Mouse (Mus musculus): ENCODE results near the gene Dnmt3l.

Gene Dnmt3l

DNA sequence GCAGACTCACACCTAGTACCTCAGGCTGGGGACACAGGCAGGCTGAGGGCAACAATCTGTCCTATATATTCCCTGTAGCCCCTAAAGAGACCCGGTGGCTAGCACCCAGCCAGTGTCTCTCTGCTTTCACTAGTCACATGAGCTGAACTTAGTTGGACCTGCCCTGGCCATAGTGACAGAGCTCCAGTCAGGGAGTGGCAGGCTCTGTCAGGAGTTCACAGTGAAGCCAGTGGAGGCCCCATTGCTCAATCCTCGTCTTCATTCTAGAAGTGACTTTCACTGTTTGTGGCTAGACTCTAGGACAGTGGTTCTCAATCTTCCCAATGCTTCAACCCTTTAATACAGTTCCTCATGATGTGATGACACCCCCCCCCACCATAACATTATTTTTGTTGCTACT lies 9.8 kb upstream of the Dnmt3l start:
- DNase-seq (ENCODE audit: extremely low spot score): no peak

GRCm38 (mm10) chr10:78037139-78037538 lies 4.6 kb upstream of the Dnmt3l start:
- no peak for DNase-seq (ENCODE audit: extremely low spot score)

- DNase-seq (ENCODE audit: extremely low spot score): no peak
Measured at GRCm38 (mm10) chr10:78042096-78042495, 349 bp downstream of the Dnmt3l start.

DNA sequence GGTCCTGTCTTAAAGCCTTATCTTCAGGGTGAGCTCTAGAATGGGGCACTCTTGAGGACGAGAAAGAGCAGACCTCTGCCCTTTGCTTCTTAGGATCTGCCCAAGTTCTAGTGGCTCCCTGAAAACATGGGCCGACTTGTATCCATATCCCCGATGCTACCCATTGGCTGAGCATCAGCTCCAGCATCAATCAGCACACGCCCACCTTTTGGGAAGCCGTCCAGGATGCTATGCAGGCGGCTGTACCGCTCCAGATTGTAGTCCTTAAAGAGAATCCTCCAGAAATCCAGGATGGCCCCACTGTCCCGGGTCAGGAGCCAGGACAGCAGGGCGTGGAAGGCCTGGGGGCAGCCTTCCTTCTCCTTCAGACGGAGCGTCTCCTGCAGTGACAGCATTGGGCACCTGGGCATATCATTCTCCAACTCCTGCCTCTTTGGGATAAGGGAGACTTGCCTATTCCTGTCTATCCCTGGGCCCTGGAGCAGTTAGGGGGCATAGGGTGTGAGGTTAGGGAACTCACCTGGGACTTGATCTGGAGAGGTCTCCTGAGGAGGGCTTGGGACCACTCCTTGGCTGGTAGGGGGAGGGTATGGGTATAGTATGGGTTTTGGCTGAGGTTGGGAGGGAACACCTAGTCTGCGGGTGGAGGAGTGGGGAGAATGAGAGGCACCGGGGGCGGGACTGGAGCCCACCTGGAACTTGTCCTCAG lies 1.1 kb downstream of the Dnmt3l start:
- no peak for DNase-seq (ENCODE audit: extremely low spot score)

- DNase-seq (ENCODE audit: extremely low spot score): peak; percentile 68
Measured at GRCm38 (mm10) chr10:78043406-78043836, 1.7 kb downstream of the Dnmt3l start, which contains the start of gene Aire. Gene Aire, minus strand, starts transcription at chr10:78043610.

- DNase-seq (ENCODE audit: extremely low spot score): no peak
Measured at GRCm38 (mm10) chr10:78044531-78044930, 2.8 kb downstream of the Dnmt3l start.

DNA sequence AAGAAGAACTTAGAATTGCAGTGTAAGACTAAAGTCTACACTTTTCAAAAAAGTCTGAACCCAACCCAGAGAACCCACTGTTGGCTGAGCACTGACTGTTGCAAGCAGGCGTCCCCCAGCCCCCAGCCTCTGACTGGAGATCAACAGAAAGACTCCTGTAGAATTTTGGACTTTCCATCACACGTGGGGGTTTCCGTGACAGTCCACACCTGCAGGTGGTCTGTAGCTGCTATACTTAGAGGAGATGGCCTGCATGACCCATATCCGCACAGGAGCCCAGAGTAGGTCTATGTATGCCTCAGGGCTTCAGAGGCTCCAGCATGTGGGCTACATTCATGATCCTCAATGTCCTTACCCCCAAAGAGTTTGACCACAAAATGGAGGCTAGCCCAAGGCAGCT lies 4.6 kb downstream of the Dnmt3l start:
- no peak for DNase-seq (ENCODE audit: extremely low spot score)

- no peak for DNase-seq (ENCODE audit: extremely low spot score)
Measured at GRCm38 (mm10) chr10:78048061-78048730, 6.4 kb downstream of the Dnmt3l start.

DNA sequence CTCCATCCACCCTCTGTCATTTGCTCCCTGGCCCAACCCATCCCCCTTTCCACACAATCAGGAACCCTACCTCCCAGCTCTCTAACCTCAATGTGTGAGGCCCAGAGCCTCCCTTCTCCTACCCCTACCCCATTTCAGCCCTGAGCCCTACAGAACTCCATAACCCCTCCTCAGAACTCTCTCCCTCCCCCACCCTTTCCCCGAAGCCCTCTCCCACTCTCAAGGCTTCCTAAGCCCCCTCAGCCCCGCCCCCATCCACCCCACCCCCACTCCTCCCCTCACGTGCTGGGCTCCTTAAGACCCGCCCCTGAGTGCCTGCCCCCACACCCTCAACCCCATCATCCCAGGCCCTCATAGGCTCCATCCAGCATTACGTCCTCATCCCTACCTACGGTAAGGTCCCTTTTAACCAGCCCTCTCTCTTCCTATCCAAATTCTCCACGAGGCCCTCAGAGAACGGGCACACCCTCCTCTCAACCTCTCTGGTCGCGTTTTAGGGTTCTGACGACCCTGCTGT lies 7.8 kb downstream of the Dnmt3l start:
- DNase-seq (ENCODE audit: extremely low spot score): no peak

DNA sequence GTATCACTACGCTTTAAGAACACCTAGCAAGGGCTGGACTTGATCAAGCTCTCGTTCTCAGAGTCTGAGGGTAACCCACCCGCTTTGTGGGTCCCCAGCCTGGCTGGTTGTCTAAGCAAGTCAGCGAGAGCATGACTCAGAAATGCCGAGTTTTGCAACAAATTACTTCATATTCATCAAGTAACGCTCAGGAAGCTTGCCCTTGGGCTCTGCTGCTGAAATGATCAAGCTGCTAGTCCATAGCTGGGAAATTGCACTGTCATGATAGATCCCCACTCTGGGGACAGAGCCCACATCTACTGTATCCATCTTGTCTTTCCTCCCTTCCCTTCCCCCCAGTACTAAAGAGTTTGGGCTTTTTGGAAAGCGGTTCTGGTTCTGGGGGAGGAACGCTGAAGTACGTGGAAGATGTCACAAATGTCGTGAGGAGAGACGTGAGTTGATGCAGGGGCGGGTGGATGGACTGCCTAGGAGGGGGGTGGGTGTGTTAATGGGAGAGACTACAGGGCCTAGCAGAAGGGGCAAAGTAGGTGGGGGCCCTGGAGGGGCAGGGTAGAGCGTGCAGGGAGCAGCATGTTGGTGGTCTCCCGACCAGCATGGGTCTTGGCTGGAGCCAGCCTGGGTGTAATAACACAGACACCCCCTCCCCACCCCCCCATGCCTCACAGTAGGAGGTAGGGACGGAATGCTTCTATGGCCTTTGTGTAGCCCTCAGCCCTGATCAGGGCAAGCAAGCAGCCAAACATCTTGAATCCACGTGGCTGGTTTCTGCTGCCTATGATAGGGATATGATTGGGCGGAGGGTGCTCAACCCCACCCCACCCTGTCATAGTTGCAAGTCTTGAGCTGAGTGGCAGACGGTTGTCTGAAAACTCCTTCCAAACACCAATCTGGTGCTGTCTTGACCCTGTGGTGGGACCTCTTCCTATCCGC lies 13.2 kb downstream of the Dnmt3l start:
- DNase-seq (ENCODE audit: extremely low spot score): no peak

GRCm38 (mm10) chr10:78057056-78057455 lies 15.3 kb downstream of the Dnmt3l start:
- no peak for DNase-seq (ENCODE audit: extremely low spot score)

GRCm38 (mm10) chr10:78063122-78063521 lies 21.4 kb downstream of the Dnmt3l start:
- DNase-seq (ENCODE audit: extremely low spot score): no peak

- peak; percentile 9 for DNase-seq (ENCODE audit: extremely low spot score)
Measured at GRCm38 (mm10) chr10:78067226-78067625, 25.5 kb downstream of the Dnmt3l start.

- no peak for DNase-seq (ENCODE audit: extremely low spot score)
Measured at GRCm38 (mm10) chr10:78068541-78068940, 26.8 kb downstream of the Dnmt3l start.

- DNase-seq (ENCODE audit: extremely low spot score): peak; percentile 81
Measured at GRCm38 (mm10) chr10:78069101-78070011, 27.6 kb downstream of the Dnmt3l start, which contains the start of gene Icosl. Gene Icosl, plus strand, starts transcription at chr10:78069302.

GRCm38 (mm10) chr10:78074151-78074550 lies 32.4 kb downstream of the Dnmt3l start:
- no peak for DNase-seq (ENCODE audit: extremely low spot score)

DNA sequence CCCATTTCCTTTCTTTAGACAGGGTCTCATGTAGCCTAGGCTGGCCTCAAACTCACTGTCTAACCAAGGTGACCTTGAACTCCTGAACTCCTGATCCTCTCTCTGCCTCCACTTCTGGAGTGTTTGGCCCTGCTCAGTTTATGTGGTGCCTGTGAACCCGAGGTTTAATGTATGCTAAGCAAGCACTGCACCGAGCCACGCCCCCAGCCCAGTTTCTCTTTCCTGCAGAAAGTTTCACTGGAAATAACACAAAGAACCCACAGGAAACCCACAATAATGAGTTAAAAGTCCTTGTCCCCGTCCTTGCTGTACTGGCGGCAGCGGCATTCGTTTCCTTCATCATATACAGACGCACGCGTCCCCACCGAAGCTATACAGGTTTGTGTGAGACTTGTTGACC lies 33.2 kb downstream of the Dnmt3l start:
- no peak for DNase-seq (ENCODE audit: extremely low spot score)

DNA sequence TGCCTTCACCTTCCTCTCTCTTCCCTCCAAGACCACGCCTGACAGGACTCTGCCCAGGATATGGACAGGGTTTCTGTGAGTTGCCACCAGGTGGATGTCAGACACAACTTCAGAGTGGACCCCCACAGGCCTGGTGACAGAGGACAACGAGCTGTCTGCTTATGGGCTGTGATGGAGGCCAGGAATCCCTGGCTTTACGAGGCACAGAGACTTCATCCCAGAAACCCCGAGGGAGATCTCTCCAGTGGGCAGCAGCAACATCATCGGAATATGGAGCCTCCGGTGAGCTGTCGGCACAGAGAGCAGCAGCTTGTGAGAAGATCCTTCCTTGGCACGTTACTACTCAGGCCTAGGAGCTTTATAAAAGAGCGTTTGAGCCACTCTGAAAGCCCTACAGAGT lies 36.1 kb downstream of the Dnmt3l start:
- DNase-seq (ENCODE audit: extremely low spot score): no peak

- DNase-seq (ENCODE audit: extremely low spot score): no peak
Measured at GRCm38 (mm10) chr10:78078276-78078675, 36.5 kb downstream of the Dnmt3l start.

GRCm38 (mm10) chr10:78079955-78080591 lies 38.3 kb downstream of the Dnmt3l start:
- no peak for DNase-seq (ENCODE audit: extremely low spot score)

Data from embryo, embryonic 9.5 days (tissue).